Mouse (Mus musculus) thymus, adult 2 months (tissue): ENCODE results near the gene Rimbp2.

Source experiments
- CTCF ChIP-seq: fragments of 200-500 bp; IDR thresholded peaks from 2 replicates; pipeline ENCODE4 v1.5.1; 2012; ENCODE audit warnings: mild to moderate bottlenecking, control low read depth, low read length, moderate library complexity, borderline replicate concordance; ENCODE audit not compliant: control insufficient read depth, poor library complexity, insufficient read depth; ENCODE audit errors: extremely low read depth
- POLR2A ChIP-seq: fragments of 200-500 bp; IDR thresholded peaks from 2 replicates; pipeline ENCODE4 v1.6.1; 2012; ENCODE audit warnings: mild to moderate bottlenecking, low read length, control low read depth, moderate library complexity; ENCODE audit not compliant: control insufficient read depth, poor library complexity, insufficient read depth; ENCODE audit errors: extremely low read depth

DNA sequence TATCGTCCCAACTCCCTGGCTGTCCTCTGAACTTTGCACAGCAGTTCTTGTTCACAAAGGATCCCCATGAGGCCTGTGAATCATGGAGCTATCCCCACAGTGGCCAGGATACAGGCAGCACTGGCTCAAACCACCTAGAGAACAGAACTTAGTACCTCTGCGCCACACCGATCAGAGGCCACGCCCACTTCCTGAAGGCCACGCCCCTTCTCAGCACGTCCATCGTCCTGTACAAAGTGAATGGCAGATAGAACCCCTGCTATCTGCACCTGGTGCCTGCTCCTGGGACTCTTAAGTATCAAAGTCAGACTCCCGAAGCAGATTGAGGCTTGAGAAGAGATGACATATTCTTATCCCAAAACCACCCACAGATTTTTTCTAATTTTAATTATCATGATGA, 242.7 kb downstream of the Rimbp2 start:
- TF ChIP-seq POLR2A = no peak
- no peak for TF ChIP-seq CTCF
